Mouse (Mus musculus) forebrain, embryonic 12.5 days (tissue): ENCODE data around the gene Gm21409. TPM values are rescaled to one million over a fixed set of nuclear protein-coding genes. Genes with fewer than 3 reads are reported as not detected.
"Not testable (repeated sequence)": the region's sequence is repeated elsewhere in the genome, so short reads cannot be mapped to it uniquely, and the experiment has no call there.

Experiments used
- ATAC-seq: fragments of 200-750 bp; cut with Nextera tagmentation; 2 replicates; pipeline ENCODE4 v1.8.0; 2017; ENCODE audit warnings: moderate TSS enrichment; ENCODE audit not compliant: low FRiP score
- H3K27ac ChIP-seq: fragments of 300-500 bp; sonication (generic); 2 replicates; pipeline ENCODE4 v1.5.1; 2016; ENCODE audit warnings: mild to moderate bottlenecking
- H3K27me3 ChIP-seq: fragments of 300-500 bp; sonication (generic); 2 replicates; pipeline ENCODE4 v1.6.1; 2016; ENCODE audit warnings: mild to moderate bottlenecking
- H3K36me3 ChIP-seq: fragments of 300-500 bp; sonication (generic); replicated peaks from 2 replicates; pipeline ENCODE4 v1.6.1; 2016; ENCODE audit warnings: mild to moderate bottlenecking
- H3K4me1 ChIP-seq: fragments of 300-500 bp; sonication (generic); 2 replicates; pipeline ENCODE4 v1.6.1; 2016
- H3K4me2 ChIP-seq: fragments of 300-500 bp; sonication (generic); 2 replicates; pipeline ENCODE4 v1.6.1; 2016; ENCODE audit warnings: mild to moderate bottlenecking, moderate library complexity
- H3K4me3 ChIP-seq: fragments of 300-500 bp; sonication (generic); replicated peaks from 2 replicates; pipeline ENCODE4 v1.5.1; 2016; ENCODE audit warnings: mild to moderate bottlenecking
- H3K9ac ChIP-seq: fragments of 300-500 bp; sonication (generic); 2 replicates; pipeline ENCODE4 v1.6.1; 2016; ENCODE audit warnings: mild to moderate bottlenecking
- H3K9me3 ChIP-seq: fragments of 300-500 bp; sonication (generic); 2 replicates; pipeline ENCODE4 v1.6.1; 2016
- WGBS: fragments of 180-500 bp; shearing (Covaris S2); methylation state at CpG from one replicate; pipeline ENCODE4 v1.1.7; 2016; 5-methylcytosine and 5-hydroxymethylcytosine counted together
- polyA plus RNA-seq: library from polyadenylated mRNA; unstranded; fragments of >200 nt; fragmentation: Nextera tagmentation; extraction: Ambion mirVana; gene quantifications from 2 replicates; pipeline ENCODE4 v1.2.1, GENCODE M21; 2016

Gm21409 gene
- not detected in 2 replicates for polyA plus RNA-seq

- H3K36me3 ChIP-seq, H3K4me2 ChIP-seq, H3K27me3 ChIP-seq, ATAC-seq, H3K4me1 ChIP-seq, H3K9ac ChIP-seq, H3K27ac ChIP-seq, H3K9me3 ChIP-seq, H3K4me3 ChIP-seq: not testable (repeated sequence)
- WGBS = no CpG with 5 or more reads among the region's 6 CpGs
Measured at GRCm38 (mm10) chrY:84746385-84746784, at the start of gene Gm21409. Gene Gm21409, plus strand, starts transcription at chrY:84746685.

Other genes with a start within 250 kb of the Gm21409 start
- not detected in 2 replicates for gene Gm21394, start 181.8 kb upstream of the Gm21409 start, polyA plus RNA-seq